Mouse (Mus musculus): ENCODE measurements at regions not wholly inside any gene's neighbourhood (a gene's known extent, or its start where the extent isn't known, plus 50 kb on each side); places are given as distances from the start of the nearest gene placed in this dataset.
"Not testable (repeated sequence)": the region's sequence is repeated elsewhere in the genome, so short reads cannot be mapped to it uniquely, and the experiment has no call there.

GRCm38 (mm10) chr13:72183636-72184035 lies 220.1 kb upstream of the Irx1 start:
- no peak for DNase-seq (ENCODE audit: inconsistent age in 2 of 2, low spot score in 1 of 2)

- no peak for DNase-seq (ENCODE audit: inconsistent age in 2 of 2, low spot score in 1 of 2)
Observed at GRCm38 (mm10) chr13:72184116-72184845, 220.8 kb upstream of the Irx1 start.

GRCm38 (mm10) chr13:72184846-72185118 lies 221.3 kb upstream of the Irx1 start:
- DNase-seq (ENCODE audit: inconsistent age in 2 of 2, low spot score in 1 of 2): no peak

DNA sequence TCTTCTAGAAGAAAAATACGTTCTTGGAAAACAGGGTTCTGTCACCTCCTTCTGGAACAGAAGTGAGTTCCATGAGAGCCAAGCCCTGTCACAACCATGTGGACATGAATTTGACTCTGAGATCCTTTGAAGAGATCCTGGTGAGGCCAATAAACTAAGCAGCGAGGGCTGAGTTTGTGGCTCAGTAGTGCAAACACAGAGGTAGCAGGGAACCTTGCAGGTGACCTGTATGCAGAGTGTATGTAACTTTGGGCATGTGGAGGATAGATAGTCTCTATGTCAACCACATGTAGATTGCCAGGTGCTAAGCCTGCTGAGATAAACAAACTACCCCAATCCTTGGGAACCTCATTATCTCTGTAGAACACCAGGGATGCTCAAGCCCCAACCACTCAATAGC lies 232.4 kb upstream of the Irx1 start:
- no peak for DNase-seq (ENCODE audit: inconsistent age in 2 of 2, low spot score in 1 of 2)

DNA sequence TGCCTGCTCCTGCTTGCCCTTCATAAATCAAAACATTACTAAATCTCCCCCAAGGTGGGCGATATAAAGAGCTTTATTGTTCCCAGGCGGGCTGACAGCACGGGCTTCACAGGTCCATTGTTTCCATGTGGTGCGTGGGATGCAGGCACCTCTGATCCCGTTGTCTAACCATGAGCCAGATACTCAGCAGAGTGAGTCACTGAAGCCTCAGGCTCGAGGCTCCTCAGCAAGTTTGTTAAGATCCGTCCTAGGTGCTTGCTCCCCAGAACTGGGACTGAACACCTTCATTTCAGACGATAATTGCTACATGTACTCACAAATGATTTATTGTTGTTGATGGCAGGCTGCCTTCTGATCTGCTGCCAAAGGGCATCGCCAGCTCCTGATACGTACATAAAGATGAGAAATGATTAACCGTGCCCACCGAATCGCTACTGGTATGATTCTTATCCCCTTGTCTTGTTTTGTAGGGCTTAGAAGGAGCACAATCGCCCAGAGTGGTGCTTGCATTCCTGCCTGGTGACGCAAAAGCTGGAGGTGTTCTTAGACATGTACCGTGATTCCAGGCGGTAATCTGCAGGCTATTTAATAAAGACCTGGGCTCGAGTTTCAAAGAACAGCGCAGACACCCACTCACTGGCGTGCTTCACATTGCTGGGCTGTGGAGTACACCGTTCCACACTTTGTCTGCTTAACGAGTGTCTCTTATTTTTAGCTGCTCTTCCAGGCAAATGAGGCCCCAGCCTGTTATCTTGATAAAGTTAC lies 235.0 kb upstream of the Irx1 start:
- DNase-seq (ENCODE audit: inconsistent age in 2 of 2, low spot score in 1 of 2): peak in 1 of 2 experiments; percentile 20

DNA sequence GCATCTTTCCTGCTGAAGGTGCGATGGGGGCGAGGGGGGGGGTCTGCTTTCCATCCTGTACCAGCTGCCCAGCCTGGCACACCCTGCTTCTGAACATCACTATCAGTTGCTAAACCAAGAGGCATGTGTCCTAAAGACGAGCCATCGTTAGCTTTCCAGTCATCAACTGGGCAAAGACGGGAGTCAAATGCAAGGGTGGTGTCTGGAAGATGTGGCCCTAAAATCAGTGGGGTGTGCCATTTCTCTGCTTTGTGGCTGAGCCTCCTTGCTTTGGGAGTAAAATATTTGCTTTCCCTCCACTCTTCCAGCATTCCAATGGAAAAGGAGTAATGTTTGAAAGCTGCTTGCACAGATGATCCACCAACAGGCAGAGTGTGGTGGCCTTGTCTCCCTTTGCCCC lies 246.0 kb upstream of the Irx1 start:
- DNase-seq (ENCODE audit: inconsistent age in 2 of 2, low spot score in 1 of 2): no peak

DNA sequence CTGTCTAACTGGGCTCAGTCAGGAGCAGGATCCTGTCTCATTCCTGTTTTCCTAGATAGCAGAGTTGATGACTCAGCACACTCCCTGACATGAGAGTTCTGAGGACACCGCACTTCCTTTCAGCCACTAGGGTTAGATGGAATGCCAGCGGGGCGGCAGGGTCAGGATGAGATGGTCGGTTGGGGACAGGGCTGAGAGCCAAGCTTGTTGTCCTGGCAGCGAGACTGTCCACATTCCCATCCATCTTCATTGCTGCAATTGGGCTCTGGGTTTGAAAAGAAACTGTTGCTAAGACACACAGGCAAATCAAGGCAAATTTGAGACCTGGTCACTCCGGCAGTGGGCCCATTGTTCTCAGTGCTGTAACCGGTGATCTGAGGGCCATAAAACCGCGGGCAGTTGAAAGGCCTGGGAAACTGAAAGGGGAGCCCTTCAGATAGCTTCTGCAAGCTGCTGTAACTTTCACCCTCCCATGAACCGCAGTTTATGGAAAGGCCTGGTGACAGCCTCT lies 246.5 kb upstream of the Irx1 start:
- peak in 1 of 2 experiments; percentile 17 for DNase-seq (ENCODE audit: inconsistent age in 2 of 2, low spot score in 1 of 2)

GRCm38 (mm10) chr13:72210474-72211309 lies 247.2 kb upstream of the Irx1 start:
- no peak for DNase-seq (ENCODE audit: inconsistent age in 2 of 2, low spot score in 1 of 2)

DNA sequence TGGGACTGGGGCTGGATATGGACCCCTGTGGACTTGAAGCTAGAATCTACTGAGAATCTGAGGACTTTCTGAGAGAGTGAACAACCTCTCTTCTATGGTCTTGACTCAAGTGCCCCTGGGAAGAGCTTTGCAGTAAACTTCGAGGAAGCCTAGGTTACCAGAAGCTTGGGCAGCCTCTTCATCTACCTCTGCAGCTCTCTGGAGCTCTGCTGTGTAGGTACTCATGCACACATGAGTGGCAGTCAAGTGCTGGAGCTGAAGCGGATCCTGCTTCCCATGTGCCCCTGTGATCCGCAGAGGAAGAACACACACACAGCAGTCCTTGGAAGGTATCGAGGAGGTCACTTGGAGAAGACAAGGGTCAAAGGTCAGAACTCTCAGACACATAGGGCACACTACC lies 248.2 kb upstream of the Irx1 start:
- no peak for DNase-seq (ENCODE audit: inconsistent age in 2 of 2, low spot score in 1 of 2)

DNA sequence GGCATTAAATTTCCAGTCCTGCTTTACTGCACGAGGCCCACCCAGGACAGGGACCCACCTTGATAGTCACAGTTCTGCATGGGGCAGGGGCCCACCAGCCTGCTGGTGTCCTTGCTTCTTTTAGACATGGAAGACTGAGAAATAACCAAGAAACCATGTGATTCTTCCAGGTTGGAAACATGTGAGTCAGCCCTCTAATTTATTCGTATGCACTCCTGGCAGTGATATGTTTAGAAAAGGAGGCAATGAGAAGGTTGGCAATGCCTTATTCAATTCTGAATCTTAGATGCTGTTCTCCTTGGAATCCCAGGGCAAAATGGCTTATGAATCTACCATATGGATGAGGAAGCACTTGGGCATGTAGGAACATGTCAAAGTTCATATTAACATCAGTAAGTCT lies 249.2 kb upstream of the Irx1 start:
- DNase-seq (ENCODE audit: inconsistent age in 2 of 2, low spot score in 1 of 2): no peak

DNA sequence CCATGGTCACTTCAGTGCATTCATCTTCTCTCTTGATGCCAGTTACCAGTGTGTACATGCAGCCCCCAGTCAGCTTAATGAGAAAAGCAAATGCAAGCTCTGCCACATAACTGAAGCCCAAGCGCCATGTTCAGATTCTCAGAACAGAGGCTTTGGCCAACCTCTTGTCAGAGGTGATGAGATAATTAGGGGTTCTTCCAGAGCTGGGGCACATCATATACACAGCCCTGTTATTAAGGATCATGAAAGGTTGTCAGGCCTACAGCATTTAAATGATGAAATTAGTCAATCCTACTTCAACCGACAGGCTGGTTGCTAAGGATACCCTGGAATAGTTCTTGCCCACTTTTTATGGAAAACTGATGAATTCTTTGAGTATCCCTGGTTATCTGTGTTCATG lies 255.8 kb upstream of the Irx1 start:
- no peak for DNase-seq (ENCODE audit: inconsistent age in 2 of 2, low spot score in 1 of 2)

GRCm38 (mm10) chr13:72227102-72227501 lies 263.6 kb upstream of the Irx1 start:
- no peak for DNase-seq (ENCODE audit: inconsistent age in 2 of 2, low spot score in 1 of 2)

GRCm38 (mm10) chr13:72231032-72231591 lies 267.6 kb upstream of the Irx1 start:
- DNase-seq (ENCODE audit: inconsistent age in 2 of 2, low spot score in 1 of 2): no peak

GRCm38 (mm10) chr13:72232080-72232479 lies 268.6 kb upstream of the Irx1 start:
- DNase-seq (ENCODE audit: inconsistent age in 2 of 2, low spot score in 1 of 2): no peak

GRCm38 (mm10) chr13:72241919-72242318 lies 278.4 kb upstream of the Irx1 start:
- no peak for DNase-seq (ENCODE audit: inconsistent age in 2 of 2, low spot score in 1 of 2)

DNA sequence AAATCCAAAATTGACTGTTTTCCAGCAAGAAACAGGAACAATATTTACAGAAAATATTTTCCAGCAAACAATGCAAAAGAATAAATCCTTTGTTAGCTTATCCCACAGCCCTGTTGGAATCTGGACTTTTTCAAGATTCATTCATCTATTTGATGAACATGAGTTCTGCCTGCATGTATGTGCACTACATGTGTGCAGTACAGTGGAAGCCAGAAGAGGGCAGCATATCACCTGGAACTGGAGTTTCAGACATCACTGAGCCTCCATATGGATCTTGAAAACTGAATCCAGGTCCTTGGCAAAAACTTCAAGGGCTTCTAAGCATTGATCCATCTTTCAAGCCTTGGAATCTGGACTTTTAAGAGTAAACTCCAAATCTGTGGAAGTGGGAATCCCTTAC lies 286.9 kb upstream of the Irx1 start:
- DNase-seq (ENCODE audit: inconsistent age in 2 of 2, low spot score in 1 of 2): no peak

- not testable (repeated sequence) for DNase-seq (ENCODE audit: inconsistent age in 2 of 2, low spot score in 1 of 2)
Observed at GRCm38 (mm10) chr13:72253242-72253641, 289.7 kb upstream of the Irx1 start.

- DNase-seq (ENCODE audit: inconsistent age in 2 of 2, low spot score in 1 of 2): no peak
Observed at GRCm38 (mm10) chr13:72258794-72259193, 295.3 kb upstream of the Irx1 start.

- no peak for DNase-seq (ENCODE audit: inconsistent age in 2 of 2, low spot score in 1 of 2)
Observed at GRCm38 (mm10) chr13:72264416-72264815, 300.9 kb upstream of the Irx1 start.

GRCm38 (mm10) chr13:72265116-72265515 lies 301.6 kb upstream of the Irx1 start:
- no peak for DNase-seq (ENCODE audit: inconsistent age in 2 of 2, low spot score in 1 of 2)

DNA sequence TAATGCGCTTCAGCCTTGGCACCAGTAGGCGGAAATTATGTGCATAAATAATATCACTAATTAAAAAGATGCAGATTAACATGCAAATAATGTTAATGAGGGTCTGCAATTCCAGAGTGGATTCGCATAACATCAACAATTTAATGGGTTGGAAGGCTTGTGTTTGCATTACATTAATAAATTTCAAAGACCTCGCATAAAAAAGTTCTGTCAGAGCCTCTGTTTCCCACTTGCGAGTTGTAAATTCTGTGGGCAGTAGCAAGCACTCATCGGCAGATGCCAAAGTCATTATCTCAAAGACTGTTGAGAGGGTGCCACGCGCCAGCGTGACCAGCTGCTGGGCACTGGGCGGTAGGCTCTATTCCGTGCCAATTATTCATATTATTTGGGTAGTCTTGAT lies 302.1 kb upstream of the Irx1 start:
- no peak for DNase-seq (ENCODE audit: inconsistent age in 2 of 2, low spot score in 1 of 2)
